Mouse (Mus musculus) spleen, adult 10 weeks (tissue): ENCODE results near the gene Btbd9. TPM values are rescaled to one million over a fixed set of nuclear protein-coding genes. Genes with fewer than 3 reads are reported as not detected.

ENCODE experiments used
- polyA plus RNA-seq: library from polyadenylated mRNA; stranded (reverse); fragments of 350-450 nt; fragmentation: Illumina TruSeq; extraction: RNeasy Lipid Tissue Mini Kit (QIAGEN cat#74804); gene quantifications from one replicate; pipeline ENCODE4 v1.2.3, GENCODE M21; 2015; ENCODE audit warnings: low replicate concordance; ENCODE audit not compliant: insufficient read depth

The Btbd9 gene
- 16.4 TPM for polyA plus RNA-seq

GRCm38 (mm10) chr17:30575941-30576773, at the start of gene Btbd9:
TSS of gene Btbd9 (minus strand) at chr17:30576488.

GRCm38 (mm10) chr17:30624132-30624531, 47.8 kb upstream of the Btbd9 start, which contains the start of gene Dnah8:
TSS of gene Dnah8 (plus strand) at chr17:30624354.

Other genes with a start within 250 kb of the Btbd9 start
- 11.8 TPM for gene Dnah8, start 47.9 kb upstream of the Btbd9 start, polyA plus RNA-seq
- 83.5 TPM for gene Glo1, start 50.4 kb upstream of the Btbd9 start, polyA plus RNA-seq